Mouse (Mus musculus) WW6 (cell line): ENCODE results near the gene Clec4f.
"Not testable (repeated sequence)": the region's sequence is repeated elsewhere in the genome, so short reads cannot be mapped to it uniquely, and the experiment has no call there.

Experiments used
- DNase-seq: peaks from one replicate; pipeline ENCODE4 v3.0.0-alpha.2; 2013; ENCODE audit warnings: low read depth, low spot score

Gene Clec4f

GRCm38 (mm10) chr6:83656087-83656486 is at the start of gene Clec4f:
TSS of gene Clec4f (minus strand) at chr6:83656187.
- no peak for DNase-seq

- no peak for DNase-seq
Measured at GRCm38 (mm10) chr6:83704701-83705100, 48.7 kb upstream of the Clec4f start.

- DNase-seq = no peak
Measured at GRCm38 (mm10) chr6:83704294-83704693, 48.3 kb upstream of the Clec4f start.

- no peak for DNase-seq
Measured at GRCm38 (mm10) chr6:83703722-83704078, 47.7 kb upstream of the Clec4f start.

- DNase-seq = no peak
Measured at GRCm38 (mm10) chr6:83703000-83703721, 47.2 kb upstream of the Clec4f start.

- DNase-seq = no peak
Measured at GRCm38 (mm10) chr6:83702146-83702999, 46.4 kb upstream of the Clec4f start.

GRCm38 (mm10) chr6:83701001-83701400 is 45.0 kb upstream of the Clec4f start:
- DNase-seq = no peak

GRCm38 (mm10) chr6:83699971-83700370 is 44.0 kb upstream of the Clec4f start:
- no peak for DNase-seq

GRCm38 (mm10) chr6:83697932-83698331 is 41.9 kb upstream of the Clec4f start:
- no peak for DNase-seq

GRCm38 (mm10) chr6:83696684-83697083 is 40.7 kb upstream of the Clec4f start:
- DNase-seq = no peak

GRCm38 (mm10) chr6:83695731-83696130 is 39.7 kb upstream of the Clec4f start:
- DNase-seq = no peak

- no peak for DNase-seq
Measured at GRCm38 (mm10) chr6:83693835-83694234, 37.8 kb upstream of the Clec4f start.

GRCm38 (mm10) chr6:83692962-83693361 is 37.0 kb upstream of the Clec4f start:
- no peak for DNase-seq

GRCm38 (mm10) chr6:83690936-83691335 is 34.9 kb upstream of the Clec4f start:
- DNase-seq = no peak

GRCm38 (mm10) chr6:83690277-83690676 is 34.3 kb upstream of the Clec4f start:
- no peak for DNase-seq

- DNase-seq = no peak
Measured at GRCm38 (mm10) chr6:83689374-83689773, 33.4 kb upstream of the Clec4f start.

- no peak for DNase-seq
Measured at GRCm38 (mm10) chr6:83677757-83678156, 21.8 kb upstream of the Clec4f start, which contains the start of gene Cd207. TSS of gene Cd207 (minus strand) at chr6:83677857.

- peak; percentile 48 for DNase-seq
Measured at GRCm38 (mm10) chr6:83673395-83673794, 17.4 kb upstream of the Clec4f start.

GRCm38 (mm10) chr6:83665009-83665408 is 9.0 kb upstream of the Clec4f start:
- DNase-seq = no peak

- no peak for DNase-seq
Measured at GRCm38 (mm10) chr6:83660821-83661220, 4.8 kb upstream of the Clec4f start.

GRCm38 (mm10) chr6:83646715-83647114 is 9.3 kb downstream of the Clec4f start:
- DNase-seq = no peak

- no peak for DNase-seq
Measured at GRCm38 (mm10) chr6:83635329-83635728, 20.7 kb downstream of the Clec4f start.

- DNase-seq = not testable (repeated sequence)
Measured at GRCm38 (mm10) chr6:83634631-83635030, 21.4 kb downstream of the Clec4f start.
